Mouse (Mus musculus) lung, embryonic 14.5 days (tissue): ENCODE results near the gene Gm20388. TPM values are rescaled to one million over a fixed set of nuclear protein-coding genes. Genes with fewer than 3 reads are reported as not detected.

Source experiments
- ATAC-seq: fragments of 200-750 bp; cut with Nextera tagmentation; 2 replicates; pipeline ENCODE4 v1.8.0; 2017; ENCODE audit warnings: mild to moderate bottlenecking, moderate TSS enrichment, moderate library complexity; ENCODE audit not compliant: insufficient read depth
- DNase-seq: peaks from one replicate; pipeline ENCODE4 v3.0.0-alpha.2; 2015
- H3K27ac ChIP-seq: fragments of 300-500 bp; sonication (generic); 2 replicates; pipeline ENCODE4 v1.5.1; 2014; ENCODE audit warnings: low read depth, mild to moderate bottlenecking, moderate library complexity
- H3K27me3 ChIP-seq: fragments of 300-500 bp; sonication (generic); 2 replicates; pipeline ENCODE4 v1.6.1; 2014; ENCODE audit warnings: low read length, control low read depth; ENCODE audit not compliant: insufficient read depth
- H3K36me3 ChIP-seq: fragments of 300-500 bp; sonication (generic); 2 replicates; pipeline ENCODE4 v1.6.1; 2014; ENCODE audit warnings: control low read depth; ENCODE audit not compliant: insufficient read depth
- H3K4me1 ChIP-seq: fragments of 300-500 bp; sonication (generic); 2 replicates; pipeline ENCODE4 v1.6.1; 2014; ENCODE audit warnings: antibody characterized with exemption, control low read depth; ENCODE audit not compliant: insufficient read depth
- H3K4me2 ChIP-seq: fragments of 300-500 bp; sonication (generic); 2 replicates; pipeline ENCODE4 v1.6.1; 2014; ENCODE audit warnings: mild to moderate bottlenecking
- H3K4me3 ChIP-seq: fragments of 300-500 bp; sonication (generic); 2 replicates; pipeline ENCODE4 v1.5.1; 2014; ENCODE audit warnings: low read depth, low read length
- H3K9ac ChIP-seq: fragments of 300-500 bp; sonication (generic); 2 replicates; pipeline ENCODE4 v1.6.1; 2014
- H3K9me3 ChIP-seq: fragments of 300-500 bp; sonication (generic); 2 replicates; pipeline ENCODE4 v1.6.1; 2016; ENCODE audit warnings: low read depth, low read length, control low read depth
- CTCF ChIP-seq: IDR thresholded peaks from 2 replicates; pipeline ENCODE4 v1.5.1; 2016; ENCODE audit warnings: antibody characterized with exemption, low read depth
- WGBS: fragments of 180-500 bp; shearing (Covaris S2); extraction: QIAGEN DNeasy Blood & Tissue Kit; methylation state at CpG from one replicate; pipeline ENCODE4 v1.1.7; 2014; 5-methylcytosine and 5-hydroxymethylcytosine counted together
- polyA plus RNA-seq: library from polyadenylated mRNA; unstranded; fragments of >200 nt; fragmentation: Nextera tagmentation; extraction: Ambion mirVana; gene quantifications from 2 replicates; pipeline ENCODE4 v1.2.1, GENCODE M21; 2014

Gene Gm20388
- polyA plus RNA-seq, 1 experiment from 2014 or later: not detected

- TF ChIP-seq CTCF: no peak
- H3K27ac ChIP-seq: no peak overlapping the region
- H3K9ac ChIP-seq: no peak overlapping the region
- no peaks in the 10 kb centered on the region; the same call in 1 of the 2 replicates for H3K4me1 ChIP-seq
- H3K4me2 ChIP-seq: no peak overlapping the region
- no peaks in the 10 kb centered on the region for H3K36me3 ChIP-seq
- 79% methylated on average over 3 of the region's 3 CpGs for WGBS
- H3K4me3 ChIP-seq: no peak overlapping the region
- no peak for ATAC-seq
- H3K27me3 ChIP-seq: no peaks in the 10 kb centered on the region
- H3K9me3 ChIP-seq: no peaks in the 10 kb centered on the region
- no peak for DNase-seq
Measured at GRCm38 (mm10) chr8:122151541-122151940, 2240.9 kb downstream of the Gm20388 start.

GRCm38 (mm10) chr8:122155082-122155643 lies 2244.5 kb downstream of the Gm20388 start:
- H3K4me1 ChIP-seq: no peaks in the 10 kb centered on the region; the same call in 1 of the 2 replicates
- WGBS: 32% methylated on average over 10 of the region's 10 CpGs
- peak; percentile 7 for DNase-seq

GRCm38 (mm10) chr8:122155964-122156363 lies 2245.3 kb downstream of the Gm20388 start:
- no peak for DNase-seq
- Histone ChIP-seq H3K27me3 (no peaks in the 10 kb centered on the region), H3K36me3 (no peaks in the 10 kb centered on the region), H3K9me3 (no peaks in the 10 kb centered on the region), H3K9ac (no peak overlapping the region), H3K4me3 (no peak overlapping the region), H3K27ac (no peak overlapping the region), H3K4me2 (no peak overlapping the region), H3K4me1 (no peaks in the 10 kb centered on the region; the same call in 1 of the 2 replicates)
- TF ChIP-seq CTCF: no peak
- no peak for ATAC-seq
- WGBS: 87% methylated on average over 9 of the region's 9 CpGs

More at GRCm38 (mm10) chr8:122155082-122155643, 2244.5 kb downstream of the Gm20388 start:
- H3K9me3 ChIP-seq: no peaks in the 10 kb centered on the region
- H3K9ac ChIP-seq: no peak overlapping the region
- no peak overlapping the region for H3K4me3 ChIP-seq
- no peaks in the 10 kb centered on the region for H3K27me3 ChIP-seq
- H3K27ac ChIP-seq: no peak overlapping the region
- no peak for TF ChIP-seq CTCF
- no peak for ATAC-seq
- H3K36me3 ChIP-seq: no peaks in the 10 kb centered on the region
- H3K4me2 ChIP-seq: no peak overlapping the region

- no peak overlapping the region for H3K4me3 ChIP-seq
- no peak overlapping the region for H3K27ac ChIP-seq
- no peak overlapping the region for H3K4me2 ChIP-seq
- ATAC-seq (no peak), DNase-seq (no peak)
- no peaks in the 10 kb centered on the region for H3K9me3 ChIP-seq
- TF ChIP-seq CTCF: no peak
- no peaks in the 10 kb centered on the region for H3K36me3 ChIP-seq
- H3K27me3 ChIP-seq: no peaks in the 10 kb centered on the region
- 54% methylated on average over 12 of the region's 12 CpGs for WGBS
- no peaks in the 10 kb centered on the region; the same call in 1 of the 2 replicates for H3K4me1 ChIP-seq
- no peak overlapping the region for H3K9ac ChIP-seq
Measured at GRCm38 (mm10) chr8:122157689-122158088, 2247.0 kb downstream of the Gm20388 start.

GRCm38 (mm10) chr8:122160165-122160564 lies 2249.5 kb downstream of the Gm20388 start:
- Histone ChIP-seq H3K27me3 (no peaks in the 10 kb centered on the region), H3K4me2 (no peak overlapping the region), H3K4me3 (no peak overlapping the region), H3K27ac (no peak overlapping the region), H3K4me1 (no peaks in the 10 kb centered on the region), H3K9ac (no peak overlapping the region), H3K36me3 (no peaks in the 10 kb centered on the region), H3K9me3 (no peaks in the 10 kb centered on the region)
- ATAC-seq: no peak
- WGBS: 70% methylated on average over 5 of the region's 5 CpGs
- no peak for TF ChIP-seq CTCF
- no peak for DNase-seq

GRCm38 (mm10) chr8:122162992-122163391 lies 2252.4 kb downstream of the Gm20388 start:
- H3K36me3 ChIP-seq: no peaks in the 10 kb centered on the region
- no peaks in the 10 kb centered on the region for H3K4me1 ChIP-seq
- H3K9me3 ChIP-seq: no peaks in the 10 kb centered on the region
- peak; percentile 96 for TF ChIP-seq CTCF
- 32% methylated on average over 8 of the region's 8 CpGs for WGBS
- no peak overlapping the region for H3K27ac ChIP-seq
- no peak overlapping the region for H3K4me3 ChIP-seq
- no peak overlapping the region for H3K4me2 ChIP-seq
- H3K27me3 ChIP-seq: no peaks in the 10 kb centered on the region
- peak; percentile 78 for DNase-seq
- ATAC-seq: no peak
- no peak overlapping the region for H3K9ac ChIP-seq

GRCm38 (mm10) chr8:122167204-122167860 lies 2256.7 kb downstream of the Gm20388 start:
- Histone ChIP-seq H3K9me3 (no peaks in the 10 kb centered on the region), H3K36me3 (no peaks in the 10 kb centered on the region), H3K4me1 (no peaks in the 10 kb centered on the region), H3K4me2 (no peak overlapping the region), H3K27ac (no peak overlapping the region), H3K4me3 (no peak overlapping the region), H3K27me3 (no peaks in the 10 kb centered on the region), H3K9ac (no peak overlapping the region)
- DNase-seq (peak; percentile 46), ATAC-seq (peak; percentile 35; the same call in 1 of the 2 replicates)
- WGBS: 47% methylated on average over 14 of the region's 14 CpGs
- TF ChIP-seq CTCF: no peak
